In genomic region chr2:129297589-129297982, GRCm38 (mm10) we compare ENCODE assay signal across 8 mouse cellular contexts. TPM values are rescaled to one million over a fixed set of nuclear protein-coding genes. Genes with fewer than 3 reads are reported as not detected.
DNase-seq lines count a peak whose midpoint lies in the region; ATAC-seq and TF ChIP-seq lines count a peak whose summit lies in the region.

No protein-coding gene starts in this region.

- H3K36me3 ChIP-seq in forebrain, embryonic 15.5 days, result no peaks in the 10 kb centered on the region
- no peaks in the 10 kb centered on the region for H3K36me3 ChIP-seq in midbrain, embryonic 15.5 days (replicated peaks)

- H3K27me3 ChIP-seq in forebrain, embryonic 15.5 days, result no peaks in the 10 kb centered on the region
- H3K27me3 ChIP-seq in midbrain, embryonic 15.5 days (replicated peaks), result no peaks in the 10 kb centered on the region

- H3K9ac ChIP-seq in forebrain, embryonic 15.5 days (replicated peaks), result peak overlapping the region; percentile 62
- H3K9ac ChIP-seq in midbrain, embryonic 15.5 days, result peak overlapping the region; percentile 73

- intact Hi-C loops in left cerebral cortex, adult 2 months (cut with DNase I), result loop anchor here (5.0 kb wide), 1 partner anchor 110 kb away; no protein-coding TSS in a partner anchor
- intact Hi-C loops in left cerebral cortex, postnatal 25 days (cut with DNase I), result loop anchor here (2.0 kb wide), 1 partner anchor 111 kb away; no protein-coding TSS in a partner anchor

- peaks cover 17% of the 10 kb centered on the region for H3K4me1 ChIP-seq in forebrain, embryonic 15.5 days
- H3K4me1 ChIP-seq in midbrain, embryonic 15.5 days, result peaks cover 10% of the 10 kb centered on the region

- peak; percentile 73 for ATAC-seq in forebrain, embryonic 15.5 days (replicated peaks)
- ATAC-seq in midbrain, embryonic 15.5 days (replicated peaks), result peak; percentile 83

- H3K27ac ChIP-seq in left cerebral cortex, adult 2 months, result peak overlapping the region; percentile 95
- H3K27ac ChIP-seq in forebrain, embryonic 15.5 days (replicated peaks), result peak overlapping the region; percentile 96
- peak overlapping the region; percentile 96 for H3K27ac ChIP-seq in midbrain, embryonic 15.5 days

- H3K9me3 ChIP-seq in forebrain, embryonic 15.5 days, result no peaks in the 10 kb centered on the region
- H3K9me3 ChIP-seq in midbrain, embryonic 15.5 days, result no peaks in the 10 kb centered on the region

- peak overlapping the region; percentile 73 for H3K4me2 ChIP-seq in forebrain, embryonic 15.5 days (replicated peaks)
- H3K4me2 ChIP-seq in midbrain, embryonic 15.5 days, result peak overlapping the region; percentile 89

- peak overlapping the region; percentile 51 for H3K4me3 ChIP-seq in left cerebral cortex, adult 2 months
- H3K4me3 ChIP-seq in forebrain, embryonic 15.5 days, result peak overlapping the region; percentile 66
- H3K4me3 ChIP-seq in midbrain, embryonic 15.5 days, result peak overlapping the region; percentile 78

- no peak for TF ChIP-seq CTCF in left cerebral cortex, adult 2 months (IDR thresholded peaks at IDR 0.05)

- 3% methylated on average over 10 of the region's 10 CpGs for WGBS in forebrain, embryonic 15.5 days
- WGBS in midbrain, embryonic 15.5 days, result 3% methylated on average over 10 of the region's 10 CpGs

- peak in 1 of 2 experiments; percentile 24 for DNase-seq in left cerebral cortex, adult 2 months (ENCODE audit: extremely low spot score in 1 of 2, low spot score in 2 of 2)
- no peak for DNase-seq in left cerebral cortex, postnatal 25 days (ENCODE audit: low spot score in 2 of 2)
- peak; percentile 69 for DNase-seq in brain, adult 2 months (ENCODE audit: low read depth, low spot score)
- peak; percentile 24 for DNase-seq in kidney, postnatal 14 days
- no peak for DNase-seq in yolk sac, embryonic 10.5 days (ENCODE audit: low spot score)
- DNase-seq in layer of hippocampus, adult 11-12 months (ENCODE audit: low spot score), result no peak

RNA-seq across cellular contexts. Expression of gene Ckap2l, which starts 0.6 kb away (rescaled TPM):
- under 1 TPM; 0.59 to 0.63 TPM for total RNA-seq in left cerebral cortex, adult 2 months (2021)
- total RNA-seq in left cerebral cortex, postnatal 25 days (2021), result under 1 TPM; 0.21 to 0.53 TPM
- 22.2 and 24.3 TPM in 2 replicates for polyA plus RNA-seq in forebrain, embryonic 15.5 days (2015; fragmentation: Nextera tagmentation; extraction: Ambion mirVana)
- 6.7 and 8.8 TPM in 2 replicates for polyA plus RNA-seq in midbrain, embryonic 15.5 days (2015; fragmentation: Nextera tagmentation; extraction: Ambion mirVana)

RNA-seq across cellular contexts. Expression of gene Il1a, which starts 12.2 kb away (rescaled TPM):
- total RNA-seq in left cerebral cortex, adult 2 months (2021), result under 1 TPM; 0.44 to 0.50 TPM
- 1 to 10 TPM in 1 of 2 experiments, under 1 TPM in 1; 0.39 to 1.0 TPM for total RNA-seq in left cerebral cortex, postnatal 25 days (2021)
- 0.26 and 0.29 TPM in 2 replicates for polyA plus RNA-seq in forebrain, embryonic 15.5 days (2015; fragmentation: Nextera tagmentation; extraction: Ambion mirVana)
- polyA plus RNA-seq in midbrain, embryonic 15.5 days (2015; fragmentation: Nextera tagmentation; extraction: Ambion mirVana), result 0.13 and 0.29 TPM in 2 replicates

Comparison
In these comparisons a context has a peak if more than half of its experiments do, and no peak if none do; other contexts are left out.
1. DNase-seq: peak in brain, adult 2 months (single experiment) and kidney, postnatal 14 days (single experiment); none in left cerebral cortex, postnatal 25 days (0 of 2), yolk sac, embryonic 10.5 days (single experiment) and layer of hippocampus, adult 11-12 months (single experiment).
2. Peak in every context shown above with its lines, with median percentiles within 50 percentile points of each other: H3K27ac ChIP-seq and H3K4me3 ChIP-seq.